Mouse (Mus musculus): ENCODE results near the gene Pcna. TPM values are rescaled to one million over a fixed set of nuclear protein-coding genes. Genes with fewer than 3 reads are reported as not detected.

Gene Pcna
- total and polyA plus RNA-seq, 3 experiments, result 25.9 to 39.9 (median 36.5) TPM

DNA sequence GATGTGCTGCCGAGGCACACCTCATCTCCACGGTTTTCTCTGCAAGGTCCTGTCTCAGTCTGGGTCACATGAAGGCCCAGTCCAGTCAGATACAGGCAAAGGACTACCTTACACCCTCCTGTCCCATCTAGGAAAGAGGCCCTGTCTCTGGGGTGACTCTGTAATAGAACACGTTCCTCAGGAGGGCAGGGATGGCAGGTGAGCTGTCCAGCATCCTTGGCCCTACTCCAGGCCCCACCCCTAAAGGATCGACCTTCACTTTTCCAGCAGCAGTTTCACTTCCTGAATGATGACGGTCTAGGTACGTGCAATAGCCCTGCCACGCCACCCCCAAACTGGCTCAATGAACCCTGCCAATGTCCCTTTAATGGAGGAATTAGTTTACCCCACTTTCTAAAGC is 17.1 kb downstream of the Pcna start:
- Histone ChIP-seq H3K27ac (no peak overlapping the region), H3K9ac (ENCODE audit: low read depth, low read length) (no peak overlapping the region), H3K36me3 (ENCODE audit: control insufficient read depth, insufficient read depth, low read length) (no peaks in the 10 kb centered on the region), H3K27me3 (ENCODE audit: control insufficient read depth, insufficient read depth, low read length) (no peaks in the 10 kb centered on the region), H3K79me2 (replicated peaks; ENCODE audit: control insufficient read depth, insufficient read depth, low read length) (no peaks in the 10 kb centered on the region), H3K4me3 (no peak overlapping the region), H3K4me1 (ENCODE audit: control insufficient read depth, insufficient read depth, low read length) (no peaks in the 10 kb centered on the region)
- DNase-seq, result no peak
- no peak for TF ChIP-seq POLR2A (IDR thresholded peaks at IDR 0.05; ENCODE audit: insufficient read depth, low read depth, low read length)
- no peak for TF ChIP-seq EP300 (IDR thresholded peaks at IDR 0.05; ENCODE audit: insufficient read depth, low read depth, low read length)
- TF ChIP-seq CTCF (IDR thresholded peaks at IDR 0.05), result no peak
- intact Hi-C loops (cut with DNase I), result loop anchor here (5.0 kb wide), 1 partner anchor 174 kb away; no protein-coding TSS in a partner anchor
- WGBS, result 75% methylated on average over 7 of the region's 7 CpGs

- Histone ChIP-seq H3K4me3 (no peak overlapping the region), H3K4me1 (ENCODE audit: control insufficient read depth, insufficient read depth, low read length) (no peaks in the 10 kb centered on the region), H3K27ac (no peak overlapping the region), H3K9ac (ENCODE audit: low read depth, low read length) (no peak overlapping the region), H3K79me2 (replicated peaks; ENCODE audit: control insufficient read depth, insufficient read depth, low read length) (no peaks in the 10 kb centered on the region), H3K36me3 (ENCODE audit: control insufficient read depth, insufficient read depth, low read length) (no peaks in the 10 kb centered on the region), H3K27me3 (ENCODE audit: control insufficient read depth, insufficient read depth, low read length) (no peaks in the 10 kb centered on the region)
- 42% methylated on average over 2 of the region's 2 CpGs for WGBS
- intact Hi-C loops (cut with DNase I), result loop anchor here (5.0 kb wide), 1 partner anchor 173 kb away; no protein-coding TSS in a partner anchor
- no peak for DNase-seq
- no peak for TF ChIP-seq CTCF (IDR thresholded peaks at IDR 0.05)
These were observed 17.8 kb downstream of the Pcna start for GRCm38 (mm10) chr2:132235291-132235690.

DNA sequence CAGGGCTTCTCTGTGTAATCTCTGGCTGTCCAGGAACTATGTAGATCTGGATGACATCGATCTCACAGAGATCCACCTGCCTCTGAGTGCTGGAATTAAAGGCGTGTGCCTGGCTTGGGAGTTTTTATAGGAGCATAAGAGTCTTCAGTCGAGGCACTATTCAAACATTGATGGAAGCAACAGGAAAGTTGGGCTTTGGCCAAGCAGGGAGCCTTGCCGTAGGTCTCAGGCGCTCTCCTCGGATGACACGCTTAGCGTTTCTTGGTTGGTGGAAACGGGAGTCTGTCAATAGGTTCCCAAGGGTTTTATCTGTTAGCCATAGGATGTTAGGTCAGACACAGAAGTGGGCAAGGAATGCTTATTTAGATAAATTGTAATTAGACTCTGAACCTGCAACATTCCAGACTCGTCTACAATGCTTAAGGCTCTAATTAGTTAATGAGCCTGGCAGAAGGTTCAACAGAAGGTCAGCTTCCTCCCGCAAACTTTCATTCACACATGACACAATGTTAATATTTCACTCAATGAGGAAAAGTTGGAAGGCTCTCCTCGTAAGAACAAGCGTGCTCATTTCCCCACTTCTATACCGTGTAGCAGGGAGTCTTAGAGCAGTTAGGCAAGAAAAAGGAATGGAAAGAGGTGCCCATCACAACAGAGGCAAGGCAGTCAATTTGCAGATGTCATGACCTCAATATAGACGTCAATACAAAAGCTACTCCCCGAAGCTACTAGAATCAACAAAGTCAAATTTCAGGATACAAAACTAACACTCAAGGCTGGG is 18.9 kb downstream of the Pcna start:
- Histone ChIP-seq H3K27me3 (ENCODE audit: control insufficient read depth, insufficient read depth, low read length) (no peaks in the 10 kb centered on the region), H3K4me1 (ENCODE audit: control insufficient read depth, insufficient read depth, low read length) (no peaks in the 10 kb centered on the region), H3K9ac (ENCODE audit: low read depth, low read length) (no peak overlapping the region), H3K79me2 (replicated peaks; ENCODE audit: control insufficient read depth, insufficient read depth, low read length) (no peaks in the 10 kb centered on the region), H3K36me3 (ENCODE audit: control insufficient read depth, insufficient read depth, low read length) (no peaks in the 10 kb centered on the region), H3K4me3 (no peak overlapping the region), H3K27ac (no peak overlapping the region)
- intact Hi-C loops (cut with DNase I), result no loop called here
- TF ChIP-seq POLR2A (IDR thresholded peaks at IDR 0.05; ENCODE audit: insufficient read depth, low read depth, low read length), result no peak
- no peak for TF ChIP-seq CTCF (IDR thresholded peaks at IDR 0.05)
- TF ChIP-seq EP300 (IDR thresholded peaks at IDR 0.05; ENCODE audit: insufficient read depth, low read depth, low read length), result no peak
- DNase-seq, result no peak
- 53% methylated on average over 16 of the region's 16 CpGs for WGBS

DNA sequence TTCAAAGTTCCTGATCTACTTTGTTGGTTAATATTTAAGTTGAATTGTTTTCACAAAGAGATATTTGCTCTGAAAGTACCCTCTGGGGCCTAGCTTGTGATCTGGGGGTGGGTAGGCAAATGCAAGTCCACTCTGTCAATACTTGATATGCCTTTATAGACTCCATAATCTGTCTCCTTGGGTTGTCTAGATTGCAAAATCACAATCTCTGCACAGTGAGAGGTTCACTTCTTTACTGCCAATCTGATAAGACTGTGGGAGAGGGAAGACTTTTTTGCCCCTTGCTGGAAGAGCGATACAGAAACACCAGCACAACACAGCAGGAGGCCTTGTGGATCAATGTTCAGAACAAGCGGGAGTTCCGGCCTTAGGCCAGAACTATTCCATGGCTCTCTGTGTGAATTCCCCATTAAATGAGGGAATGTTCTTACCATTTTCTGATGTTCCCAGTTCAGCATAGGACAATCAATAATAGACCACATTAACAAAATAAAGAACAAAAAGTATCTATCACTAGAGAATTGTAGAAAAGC is 20.6 kb downstream of the Pcna start:
- H3K36me3 ChIP-seq (ENCODE audit: control insufficient read depth, insufficient read depth, low read length), result no peaks in the 10 kb centered on the region
- H3K4me1 ChIP-seq (ENCODE audit: control insufficient read depth, insufficient read depth, low read length), result no peaks in the 10 kb centered on the region
- no peak overlapping the region for H3K4me3 ChIP-seq
- 92% methylated on average over 3 of the region's 3 CpGs for WGBS
- intact Hi-C loops (cut with DNase I), result no loop called here
- no peak overlapping the region for H3K27ac ChIP-seq
- H3K27me3 ChIP-seq (ENCODE audit: control insufficient read depth, insufficient read depth, low read length), result no peaks in the 10 kb centered on the region
- H3K79me2 ChIP-seq (replicated peaks; ENCODE audit: control insufficient read depth, insufficient read depth, low read length), result no peaks in the 10 kb centered on the region
- no peak for TF ChIP-seq EP300 (IDR thresholded peaks at IDR 0.05; ENCODE audit: insufficient read depth, low read depth, low read length)
- DNase-seq, result no peak
- H3K9ac ChIP-seq (ENCODE audit: low read depth, low read length), result no peak overlapping the region

GRCm38 (mm10) chr2:132224359-132224758 is 28.8 kb downstream of the Pcna start:
- DNase-seq, result peak in 1 of 2 experiments; percentile 26
- no peak overlapping the region for H3K27ac ChIP-seq
- no peaks in the 10 kb centered on the region for H3K36me3 ChIP-seq (ENCODE audit: control insufficient read depth, insufficient read depth, low read length)
- H3K4me1 ChIP-seq (ENCODE audit: control insufficient read depth, insufficient read depth, low read length), result peaks cover 2% of the 10 kb centered on the region; the same call in 1 of the 2 replicates
- H3K27me3 ChIP-seq (ENCODE audit: control insufficient read depth, insufficient read depth, low read length), result no peaks in the 10 kb centered on the region
- 72% methylated on average over 4 of the region's 4 CpGs for WGBS
- H3K9ac ChIP-seq (ENCODE audit: low read depth, low read length), result no peak overlapping the region
- TF ChIP-seq EP300 (IDR thresholded peaks at IDR 0.05; ENCODE audit: insufficient read depth, low read depth, low read length) (no peak), CTCF (IDR thresholded peaks at IDR 0.05) (no peak), POLR2A (IDR thresholded peaks at IDR 0.05; ENCODE audit: insufficient read depth, low read depth, low read length) (no peak)
- H3K4me3 ChIP-seq, result no peak overlapping the region
- intact Hi-C loops (cut with DNase I), result no loop called here
- H3K79me2 ChIP-seq (replicated peaks; ENCODE audit: control insufficient read depth, insufficient read depth, low read length), result no peaks in the 10 kb centered on the region

DNA sequence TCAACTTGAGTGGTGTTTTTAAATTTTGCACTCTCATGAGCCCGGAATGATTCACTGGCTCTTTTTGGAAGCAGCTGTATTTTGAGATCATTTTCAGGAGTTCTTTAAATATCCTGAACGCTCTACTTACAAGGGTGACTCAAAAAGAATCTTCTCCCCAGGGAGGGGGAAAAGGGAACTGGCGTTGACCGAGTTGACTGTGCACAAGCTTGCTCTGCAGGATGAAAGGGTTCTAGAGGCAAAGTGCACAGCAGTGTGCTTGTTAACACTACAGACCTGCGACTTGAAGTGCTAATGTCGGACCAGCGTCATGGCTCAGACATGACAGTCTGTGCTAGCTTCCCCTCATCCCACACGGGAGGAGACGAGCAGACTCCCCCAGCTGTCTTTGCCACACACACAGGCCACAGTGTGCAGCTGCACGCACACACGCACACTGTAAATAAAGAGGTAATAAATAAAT is 31.5 kb downstream of the Pcna start:
- H3K79me2 ChIP-seq (replicated peaks; ENCODE audit: control insufficient read depth, insufficient read depth, low read length), result no peaks in the 10 kb centered on the region
- no peaks in the 10 kb centered on the region for H3K27me3 ChIP-seq (ENCODE audit: control insufficient read depth, insufficient read depth, low read length)
- H3K9ac ChIP-seq (ENCODE audit: low read depth, low read length), result no peak overlapping the region
- TF ChIP-seq POLR2A (IDR thresholded peaks at IDR 0.05; ENCODE audit: insufficient read depth, low read depth, low read length) (no peak), EP300 (IDR thresholded peaks at IDR 0.05; ENCODE audit: insufficient read depth, low read depth, low read length) (no peak), CTCF (IDR thresholded peaks at IDR 0.05) (no peak)
- 48% methylated on average over 11 of the region's 11 CpGs for WGBS
- intact Hi-C loops (cut with DNase I), result no loop called here
- H3K4me1 ChIP-seq (ENCODE audit: control insufficient read depth, insufficient read depth, low read length), result peaks cover 2% of the 10 kb centered on the region; the same call in 1 of the 2 replicates
- H3K27ac ChIP-seq, result peak overlapping the region; percentile 36; the same call in 1 of the 2 replicates
- H3K36me3 ChIP-seq (ENCODE audit: control insufficient read depth, insufficient read depth, low read length), result no peaks in the 10 kb centered on the region
- H3K4me3 ChIP-seq, result no peak overlapping the region
- peak; percentile 16 to 25 for DNase-seq
